Mouse (Mus musculus): Measurements from ENCODE around the gene Rhbdd3.

Gene Rhbdd3

GRCm38 (mm10) chr11:5098736-5099542 is at the start of gene Rhbdd3, which contains the start of gene Ewsr1:
TSS of gene Rhbdd3 (plus strand) at chr11:5098926.
TSS of gene Ewsr1 (minus strand) at chr11:5099266.
- peak; percentile 97 for DNase-seq

GRCm38 (mm10) chr11:5051629-5052028 is 47.1 kb upstream of the Rhbdd3 start:
- DNase-seq, result no peak

- no peak for DNase-seq
Observed at GRCm38 (mm10) chr11:5052200-5052854, 46.4 kb upstream of the Rhbdd3 start.

- DNase-seq, result no peak
Observed at GRCm38 (mm10) chr11:5054151-5054550, 44.6 kb upstream of the Rhbdd3 start.

- no peak for DNase-seq
Observed at GRCm38 (mm10) chr11:5054874-5055273, 43.9 kb upstream of the Rhbdd3 start.

GRCm38 (mm10) chr11:5055945-5056938 is 42.5 kb upstream of the Rhbdd3 start:
- no peak for DNase-seq

- DNase-seq, result no peak
Observed at GRCm38 (mm10) chr11:5057064-5057463, 41.7 kb upstream of the Rhbdd3 start.

- no peak for DNase-seq
Observed at GRCm38 (mm10) chr11:5057541-5057855, 41.2 kb upstream of the Rhbdd3 start.

- DNase-seq, result no peak
Observed at GRCm38 (mm10) chr11:5057856-5058641, 40.7 kb upstream of the Rhbdd3 start, which contains the start of gene Rasl10a. TSS of gene Rasl10a (plus strand) at chr11:5058128.

- no peak for DNase-seq
Observed at GRCm38 (mm10) chr11:5058783-5059182, 39.9 kb upstream of the Rhbdd3 start.

- DNase-seq, result no peak
Observed at GRCm38 (mm10) chr11:5059230-5059629, 39.5 kb upstream of the Rhbdd3 start.

- no peak for DNase-seq
Observed at GRCm38 (mm10) chr11:5059704-5060156, 39.0 kb upstream of the Rhbdd3 start.

- no peak for DNase-seq
Observed at GRCm38 (mm10) chr11:5060756-5061412, 37.8 kb upstream of the Rhbdd3 start.

- DNase-seq, result peak; percentile 75
Observed at GRCm38 (mm10) chr11:5061413-5062139, 37.1 kb upstream of the Rhbdd3 start.

GRCm38 (mm10) chr11:5062326-5062725 is 36.4 kb upstream of the Rhbdd3 start:
- DNase-seq, result no peak

GRCm38 (mm10) chr11:5062860-5063505 is 35.7 kb upstream of the Rhbdd3 start:
- no peak for DNase-seq

- no peak for DNase-seq
Observed at GRCm38 (mm10) chr11:5063561-5064281, 35.0 kb upstream of the Rhbdd3 start.

- no peak for DNase-seq
Observed at GRCm38 (mm10) chr11:5064282-5065055, 34.3 kb upstream of the Rhbdd3 start.
